ENCODE assay signal across 9 mouse cellular contexts in the genomic region with DNA sequence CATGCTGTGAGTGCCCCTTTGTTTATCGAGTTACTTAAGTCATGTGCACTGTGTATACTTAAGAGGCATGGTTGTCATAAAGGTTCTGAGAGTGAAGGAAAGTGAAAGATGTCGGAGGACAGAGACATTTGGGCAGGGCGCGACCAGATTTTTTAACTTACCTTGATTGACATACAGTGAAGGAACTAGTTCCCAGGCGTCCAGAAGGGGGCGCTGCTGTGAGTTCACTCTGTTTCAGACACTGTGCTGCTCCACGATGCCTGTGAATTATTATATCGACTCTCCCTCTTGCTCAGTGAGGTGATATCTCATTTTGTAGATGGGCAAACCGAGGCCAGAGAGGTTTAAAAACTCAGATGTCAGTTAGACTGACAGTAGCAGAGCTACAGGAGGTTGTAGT. TPM values are rescaled to one million over a fixed set of nuclear protein-coding genes. Genes with fewer than 3 reads are reported as not detected.
DNase-seq lines count a peak whose midpoint lies in the region; ATAC-seq and TF ChIP-seq lines count a peak whose summit lies in the region.
"Had no signal": no experiment of that assay in that cellular context is flagged by ENCODE, and none has a peak within 500 bp of the region (broad histone marks: within the 10 kb centered on the region; RNA-seq: fewer than 3 reads in every experiment).

No protein-coding gene starts in this region.

- no peak overlapping the region for H3K4me3 ChIP-seq in hindbrain, postnatal 0 days (ENCODE audit: low read length)
- H3K4me3 ChIP-seq in hindbrain, embryonic 10.5 days, result no peak overlapping the region
- H3K4me3 ChIP-seq: midbrain, embryonic 12.5 days had no signal

- H3K27ac ChIP-seq in hindbrain, postnatal 0 days, result no peak overlapping the region
- no peak overlapping the region for H3K27ac ChIP-seq in hindbrain, embryonic 10.5 days
- H3K27ac ChIP-seq: midbrain, embryonic 12.5 days had no signal

- no peaks in the 10 kb centered on the region for H3K4me1 ChIP-seq in hindbrain, postnatal 0 days (ENCODE audit: insufficient read depth, low read length)
- H3K4me1 ChIP-seq in hindbrain, embryonic 10.5 days (replicated peaks), result no peaks in the 10 kb centered on the region
- H3K4me1 ChIP-seq: midbrain, embryonic 12.5 days had no signal

- no peak for ATAC-seq in hindbrain, postnatal 0 days
- peak; percentile 67 to 78; a peak in 2 of 4 replicates for ATAC-seq in hematopoietic stem cell, adult 5-6 weeks (replicated peaks in 1 of 2; ENCODE audit: insufficient read depth in 1 of 2, low FRiP score in 2 of 2, low TSS enrichment in 1 of 2, low read depth in 1 of 2, poor library complexity in 2 of 2, severe bottlenecking in 2 of 2)

- 72% methylated on average over 9 of the region's 9 CpGs for WGBS in hindbrain, postnatal 0 days
- WGBS in hindbrain, embryonic 10.5 days, result 71% methylated on average over 9 of the region's 9 CpGs

- no peaks in the 10 kb centered on the region for H3K9me3 ChIP-seq in hindbrain, postnatal 0 days (ENCODE audit: low read length)
- no peaks in the 10 kb centered on the region for H3K9me3 ChIP-seq in hindbrain, embryonic 10.5 days
- H3K9me3 ChIP-seq: midbrain, embryonic 12.5 days had no signal

- no peak overlapping the region for H3K4me2 ChIP-seq in hindbrain, postnatal 0 days (ENCODE audit: low read depth, low read length)
- H3K4me2 ChIP-seq: midbrain, embryonic 12.5 days had no signal

- H3K36me3 ChIP-seq in hindbrain, postnatal 0 days (ENCODE audit: insufficient read depth, low read length), result no peaks in the 10 kb centered on the region
- peaks cover 31% of the 10 kb centered on the region for H3K36me3 ChIP-seq in hindbrain, embryonic 10.5 days
- H3K36me3 ChIP-seq: midbrain, embryonic 12.5 days had no signal

- no peak overlapping the region for H3K9ac ChIP-seq in hindbrain, postnatal 0 days (replicated peaks; ENCODE audit: low read length)
- H3K9ac ChIP-seq: midbrain, embryonic 12.5 days had no signal

- DNase-seq in hindbrain, postnatal 0 days (ENCODE audit: low spot score), result no peak
- DNase-seq in hindbrain, embryonic 10.5 days (ENCODE audit: low spot score), result no peak
- DNase-seq in ES-CJ7 (ENCODE audit: low read depth, low spot score), result peak; percentile 79
- peak; percentile 29 to 58 for DNase-seq in spleen, postnatal 14 days (ENCODE audit: low spot score in 2 of 2)
- DNase-seq in yolk sac, embryonic 10.5 days (ENCODE audit: low spot score), result no peak
- DNase-seq in layer of hippocampus, adult 9-10 months (ENCODE audit: low spot score), result no peak
- DNase-seq in heart, postnatal 10 days, result no peak

- intact Hi-C loops in heart, postnatal 10 days (cut with DNase I), result no loop called here

- H3K27me3 ChIP-seq in hindbrain, postnatal 0 days (ENCODE audit: insufficient read depth, low read length), result no peaks in the 10 kb centered on the region
- no peaks in the 10 kb centered on the region for H3K27me3 ChIP-seq in hindbrain, embryonic 10.5 days (ENCODE audit: insufficient read depth, poor library complexity, severe bottlenecking)
- H3K27me3 ChIP-seq: midbrain, embryonic 12.5 days had no signal

- peak; percentile 29; the same call in 1 of the 2 replicates for TF ChIP-seq CTCF in hindbrain, postnatal 0 days (IDR thresholded peaks at IDR 0.05; ENCODE audit: low read depth)

RNA-seq across cellular contexts. Expression of a gene that starts 10.9 kb away (rescaled TPM):
- 19.1 and 21.2 TPM in 2 replicates for total RNA-seq in hindbrain, postnatal 0 days (2014; rRNA removed)
- polyA plus RNA-seq in hindbrain, postnatal 0 days (2015; fragmentation: Nextera tagmentation; extraction: Ambion mirVana), result 16.3 and 16.4 TPM in 2 replicates
- 30.5 and 31.8 TPM in 2 replicates for polyA plus RNA-seq in hindbrain, embryonic 10.5 days (2016; fragmentation: Nextera tagmentation; extraction: Ambion mirVana)
- 21.7 and 27.0 TPM in 2 replicates for total RNA-seq in hematopoietic stem cell, adult 5-6 weeks (2017)
- total RNA-seq in heart, postnatal 10 days (2021), result 10 to 100 TPM in 1 of 2 experiments, 1 to 10 TPM in 1; 7.7 to 11.7 TPM

Comparison
In these comparisons a context has a peak if more than half of its experiments do, and no peak if none do; other contexts are left out.
1. DNase-seq: peak in ES-CJ7 (single experiment) and spleen, postnatal 14 days (2 of 2); none in hindbrain, postnatal 0 days (single experiment), hindbrain, embryonic 10.5 days (single experiment), yolk sac, embryonic 10.5 days (single experiment), layer of hippocampus, adult 9-10 months (single experiment) and heart, postnatal 10 days (0 of 2).